Mouse (Mus musculus): ENCODE measurements at regions not wholly inside any gene's neighbourhood (a gene's known extent, or its start where the extent isn't known, plus 50 kb on each side); places are given as distances from the start of the nearest gene placed in this dataset.

- ATAC-seq (replicated peaks in 1 of 2; ENCODE audit: insufficient read depth in 1 of 2, low FRiP score in 2 of 2, low TSS enrichment in 1 of 2, low read depth in 1 of 2, poor library complexity in 2 of 2, severe bottlenecking in 2 of 2) = no peak
Measured at GRCm38 (mm10) chr17:64489769-64490335, 110.7 kb upstream of the Man2a1 start.

- no peak for ATAC-seq (replicated peaks in 1 of 2; ENCODE audit: insufficient read depth in 1 of 2, low FRiP score in 2 of 2, low TSS enrichment in 1 of 2, low read depth in 1 of 2, poor library complexity in 2 of 2, severe bottlenecking in 2 of 2)
Measured at GRCm38 (mm10) chr17:64490664-64491063, 109.9 kb upstream of the Man2a1 start.

GRCm38 (mm10) chr17:64491922-64492353 lies 108.6 kb upstream of the Man2a1 start:
- peak in 1 of 2 experiments; percentile 44; a peak in 2 of 4 replicates for ATAC-seq (replicated peaks in 1 of 2; ENCODE audit: insufficient read depth in 1 of 2, low FRiP score in 2 of 2, low TSS enrichment in 1 of 2, low read depth in 1 of 2, poor library complexity in 2 of 2, severe bottlenecking in 2 of 2)

GRCm38 (mm10) chr17:64492614-64493269 lies 107.8 kb upstream of the Man2a1 start:
- ATAC-seq (replicated peaks in 1 of 2; ENCODE audit: insufficient read depth in 1 of 2, low FRiP score in 2 of 2, low TSS enrichment in 1 of 2, low read depth in 1 of 2, poor library complexity in 2 of 2, severe bottlenecking in 2 of 2) = peak; percentile 67 to 84

- ATAC-seq (replicated peaks in 1 of 2; ENCODE audit: insufficient read depth in 1 of 2, low FRiP score in 2 of 2, low TSS enrichment in 1 of 2, low read depth in 1 of 2, poor library complexity in 2 of 2, severe bottlenecking in 2 of 2) = peak; percentile 72 to 75
Measured at GRCm38 (mm10) chr17:64499281-64499997, 101.1 kb upstream of the Man2a1 start.

GRCm38 (mm10) chr17:64502376-64502775 lies 98.2 kb upstream of the Man2a1 start:
- ATAC-seq (replicated peaks in 1 of 2; ENCODE audit: insufficient read depth in 1 of 2, low FRiP score in 2 of 2, low TSS enrichment in 1 of 2, low read depth in 1 of 2, poor library complexity in 2 of 2, severe bottlenecking in 2 of 2) = no peak

- no peak for ATAC-seq (replicated peaks in 1 of 2; ENCODE audit: insufficient read depth in 1 of 2, low FRiP score in 2 of 2, low TSS enrichment in 1 of 2, low read depth in 1 of 2, poor library complexity in 2 of 2, severe bottlenecking in 2 of 2)
Measured at GRCm38 (mm10) chr17:64505956-64506355, 94.6 kb upstream of the Man2a1 start.

- no peak for ATAC-seq (replicated peaks in 1 of 2; ENCODE audit: insufficient read depth in 1 of 2, low FRiP score in 2 of 2, low TSS enrichment in 1 of 2, low read depth in 1 of 2, poor library complexity in 2 of 2, severe bottlenecking in 2 of 2)
Measured at GRCm38 (mm10) chr17:64511139-64511779, 89.3 kb upstream of the Man2a1 start.

GRCm38 (mm10) chr17:64522213-64522612 lies 78.3 kb upstream of the Man2a1 start:
- ATAC-seq (replicated peaks in 1 of 2; ENCODE audit: insufficient read depth in 1 of 2, low FRiP score in 2 of 2, low TSS enrichment in 1 of 2, low read depth in 1 of 2, poor library complexity in 2 of 2, severe bottlenecking in 2 of 2) = peak; percentile 64 to 65

- no peak for ATAC-seq (replicated peaks in 1 of 2; ENCODE audit: insufficient read depth in 1 of 2, low FRiP score in 2 of 2, low TSS enrichment in 1 of 2, low read depth in 1 of 2, poor library complexity in 2 of 2, severe bottlenecking in 2 of 2)
Measured at GRCm38 (mm10) chr17:64523899-64524298, 76.6 kb upstream of the Man2a1 start.

- ATAC-seq (replicated peaks in 1 of 2; ENCODE audit: insufficient read depth in 1 of 2, low FRiP score in 2 of 2, low TSS enrichment in 1 of 2, low read depth in 1 of 2, poor library complexity in 2 of 2, severe bottlenecking in 2 of 2) = no peak
Measured at GRCm38 (mm10) chr17:64527817-64528216, 72.7 kb upstream of the Man2a1 start.

GRCm38 (mm10) chr17:64528476-64528875 lies 72.1 kb upstream of the Man2a1 start:
- ATAC-seq (replicated peaks in 1 of 2; ENCODE audit: insufficient read depth in 1 of 2, low FRiP score in 2 of 2, low TSS enrichment in 1 of 2, low read depth in 1 of 2, poor library complexity in 2 of 2, severe bottlenecking in 2 of 2) = no peak

- peak in 1 of 2 experiments; percentile 4; a peak in 1 of 4 replicates for ATAC-seq (replicated peaks in 1 of 2; ENCODE audit: insufficient read depth in 1 of 2, low FRiP score in 2 of 2, low TSS enrichment in 1 of 2, low read depth in 1 of 2, poor library complexity in 2 of 2, severe bottlenecking in 2 of 2)
Measured at GRCm38 (mm10) chr17:64529296-64529994, 71.1 kb upstream of the Man2a1 start.

GRCm38 (mm10) chr17:64531150-64531549 lies 69.4 kb upstream of the Man2a1 start:
- peak; percentile 28 to 33; a peak in 1 of 4 replicates for ATAC-seq (replicated peaks in 1 of 2; ENCODE audit: insufficient read depth in 1 of 2, low FRiP score in 2 of 2, low TSS enrichment in 1 of 2, low read depth in 1 of 2, poor library complexity in 2 of 2, severe bottlenecking in 2 of 2)

GRCm38 (mm10) chr17:64534323-64534722 lies 66.2 kb upstream of the Man2a1 start:
- no peak for ATAC-seq (replicated peaks in 1 of 2; ENCODE audit: insufficient read depth in 1 of 2, low FRiP score in 2 of 2, low TSS enrichment in 1 of 2, low read depth in 1 of 2, poor library complexity in 2 of 2, severe bottlenecking in 2 of 2)

- ATAC-seq (replicated peaks in 1 of 2; ENCODE audit: insufficient read depth in 1 of 2, low FRiP score in 2 of 2, low TSS enrichment in 1 of 2, low read depth in 1 of 2, poor library complexity in 2 of 2, severe bottlenecking in 2 of 2) = no peak
Measured at GRCm38 (mm10) chr17:64538520-64538953, 62.0 kb upstream of the Man2a1 start.

GRCm38 (mm10) chr17:64540411-64540810 lies 60.1 kb upstream of the Man2a1 start:
- ATAC-seq (replicated peaks in 1 of 2; ENCODE audit: insufficient read depth in 1 of 2, low FRiP score in 2 of 2, low TSS enrichment in 1 of 2, low read depth in 1 of 2, poor library complexity in 2 of 2, severe bottlenecking in 2 of 2) = no peak

Measured in hematopoietic stem cell, adult 5-6 weeks (primary cell).